Mouse (Mus musculus) intestine, embryonic 15.5 days (tissue): ENCODE results near the gene Fbxw27. TPM values are rescaled to one million over a fixed set of nuclear protein-coding genes. Genes with fewer than 3 reads are reported as not detected.
"Not testable (repeated sequence)": the region's sequence is repeated elsewhere in the genome, so short reads cannot be mapped to it uniquely, and the experiment has no call there.

Experiments
- ATAC-seq: fragments of 200-750 bp; cut with Nextera tagmentation; 2 replicates; pipeline ENCODE4 v1.8.0; 2017; ENCODE audit warnings: moderate TSS enrichment, moderate library complexity
- H3K27ac ChIP-seq: fragments of 300-500 bp; sonication (generic); 2 replicates; pipeline ENCODE4 v1.5.1; 2015; ENCODE audit warnings: mild to moderate bottlenecking, inconsistent platforms
- H3K27me3 ChIP-seq: fragments of 300-500 bp; sonication (generic); replicated peaks from 2 replicates; pipeline ENCODE4 v1.6.1; 2015; ENCODE audit warnings: inconsistent platforms
- H3K36me3 ChIP-seq: fragments of 300-500 bp; sonication (generic); 2 replicates; pipeline ENCODE4 v1.6.1; 2015; ENCODE audit warnings: inconsistent platforms
- H3K4me1 ChIP-seq: fragments of 300-500 bp; sonication (generic); replicated peaks from 2 replicates; pipeline ENCODE4 v1.6.1; 2015; ENCODE audit warnings: inconsistent platforms
- H3K4me2 ChIP-seq: fragments of 300-500 bp; sonication (generic); replicated peaks from 2 replicates; pipeline ENCODE4 v1.6.1; 2015; ENCODE audit warnings: mild to moderate bottlenecking, inconsistent platforms
- H3K4me3 ChIP-seq: fragments of 300-500 bp; sonication (generic); replicated peaks from 2 replicates; pipeline ENCODE4 v1.5.1; 2015; ENCODE audit warnings: inconsistent platforms
- H3K9ac ChIP-seq: fragments of 300-500 bp; sonication (generic); 2 replicates; pipeline ENCODE4 v1.6.1; 2015; ENCODE audit warnings: inconsistent platforms
- H3K9me3 ChIP-seq: fragments of 300-500 bp; sonication (generic); 2 replicates; pipeline ENCODE4 v1.6.1; 2016; ENCODE audit warnings: inconsistent platforms
- WGBS: fragments of 180-500 bp; shearing (Covaris S2); methylation state at CpG from one replicate; pipeline ENCODE4 v1.1.7; 2015; 5-methylcytosine and 5-hydroxymethylcytosine counted together
- polyA plus RNA-seq: library from polyadenylated mRNA; unstranded; fragments of >200 nt; fragmentation: Nextera tagmentation; extraction: Ambion mirVana; gene quantifications from 2 replicates; pipeline ENCODE4 v1.2.1, GENCODE M21; 2015

The Fbxw27 gene
- polyA plus RNA-seq, 1 experiment from 2014 or later, result not detected

- Histone ChIP-seq H3K27me3 (no peaks in the 10 kb centered on the region), H3K27ac (no peak overlapping the region), H3K4me3 (no peak overlapping the region), H3K9me3 (no peaks in the 10 kb centered on the region), H3K4me2 (no peak overlapping the region), H3K4me1 (no peaks in the 10 kb centered on the region), H3K9ac (no peak overlapping the region), H3K36me3 (no peaks in the 10 kb centered on the region)
- 86% methylated on average over 2 of the region's 2 CpGs for WGBS
- no peak for ATAC-seq
Measured at GRCm38 (mm10) chr9:109795811-109796210, 5.3 kb upstream of the Fbxw27 start.

- Histone ChIP-seq H3K27me3 (no peaks in the 10 kb centered on the region), H3K4me2 (no peak overlapping the region), H3K27ac (no peak overlapping the region), H3K4me1 (no peaks in the 10 kb centered on the region), H3K9me3 (no peaks in the 10 kb centered on the region), H3K36me3 (no peaks in the 10 kb centered on the region), H3K9ac (no peak overlapping the region), H3K4me3 (no peak overlapping the region)
- 63% methylated on average over 2 of the region's 2 CpGs for WGBS
- no peak for ATAC-seq
Measured at GRCm38 (mm10) chr9:109795221-109795620, 4.8 kb upstream of the Fbxw27 start.

- WGBS, result 83% methylated on average over 1 of the region's 1 CpGs
- ATAC-seq, H3K27me3 ChIP-seq, H3K9ac ChIP-seq, H3K4me2 ChIP-seq, H3K36me3 ChIP-seq, H3K9me3 ChIP-seq, H3K4me1 ChIP-seq, H3K27ac ChIP-seq, H3K4me3 ChIP-seq: not testable (repeated sequence)
Measured at GRCm38 (mm10) chr9:109766841-109767240, 23.6 kb downstream of the Fbxw27 start.

GRCm38 (mm10) chr9:109745989-109746388, 44.5 kb downstream of the Fbxw27 start, which contains the start of gene Fbxw26:
TSS of gene Fbxw26 (minus strand) at chr9:109746089.
- not testable (repeated sequence) for H3K4me3 ChIP-seq, H3K36me3 ChIP-seq, ATAC-seq, H3K9ac ChIP-seq, H3K4me2 ChIP-seq, H3K27ac ChIP-seq, H3K4me1 ChIP-seq, H3K9me3 ChIP-seq, H3K27me3 ChIP-seq
- 83% methylated on average over 3 of the region's 3 CpGs for WGBS

Other genes with a start within 250 kb of the Fbxw27 start
- not detected in 2 replicates for gene Fbxw15, start 222.4 kb downstream of the Fbxw27 start, polyA plus RNA-seq
- 0.11 TPM in 1 of 2 replicates, not detected in the other for gene Fbxw24, start 164.6 kb downstream of the Fbxw27 start, polyA plus RNA-seq
- gene Fbxw25, start 126.0 kb downstream of the Fbxw27 start, polyA plus RNA-seq, result not detected in 2 replicates
- gene Fbxw18, start 88.0 kb downstream of the Fbxw27 start, polyA plus RNA-seq, result not detected in 2 replicates
- gene Fbxw26, start 44.6 kb downstream of the Fbxw27 start, polyA plus RNA-seq, result not detected in 2 replicates
- gene Spink8, start 21.6 kb upstream of the Fbxw27 start, polyA plus RNA-seq, result not detected in 2 replicates
- 88.4 and 96.6 TPM in 2 replicates for gene Nme6, start 42.1 kb upstream of the Fbxw27 start, polyA plus RNA-seq
- 2.9 and 5.3 TPM in 2 replicates for gene Camp, start 58.9 kb upstream of the Fbxw27 start, polyA plus RNA-seq
- gene Cdc25a, start 84.9 kb upstream of the Fbxw27 start, polyA plus RNA-seq, result 32.1 and 32.5 TPM in 2 replicates
- gene Map4, start 140.8 kb upstream of the Fbxw27 start, polyA plus RNA-seq, result 53.0 and 54.4 TPM in 2 replicates